Mouse (Mus musculus) olfactory bulb, adult 2 months (tissue): Measurements from ENCODE around the gene Dzip1.

Source experiments
- CTCF ChIP-seq: fragments of 200-500 bp; IDR thresholded peaks from 2 replicates; pipeline ENCODE4 v1.5.1; 2012; ENCODE audit warnings: low read depth, mild to moderate bottlenecking, low read length, moderate library complexity; ENCODE audit not compliant: insufficient read depth
- POLR2A ChIP-seq: fragments of 200-500 bp; IDR thresholded peaks from 2 replicates; pipeline ENCODE4 v1.6.1; 2012; ENCODE audit warnings: mild to moderate bottlenecking, low read depth, low read length, moderate library complexity; ENCODE audit not compliant: insufficient read depth

DNA sequence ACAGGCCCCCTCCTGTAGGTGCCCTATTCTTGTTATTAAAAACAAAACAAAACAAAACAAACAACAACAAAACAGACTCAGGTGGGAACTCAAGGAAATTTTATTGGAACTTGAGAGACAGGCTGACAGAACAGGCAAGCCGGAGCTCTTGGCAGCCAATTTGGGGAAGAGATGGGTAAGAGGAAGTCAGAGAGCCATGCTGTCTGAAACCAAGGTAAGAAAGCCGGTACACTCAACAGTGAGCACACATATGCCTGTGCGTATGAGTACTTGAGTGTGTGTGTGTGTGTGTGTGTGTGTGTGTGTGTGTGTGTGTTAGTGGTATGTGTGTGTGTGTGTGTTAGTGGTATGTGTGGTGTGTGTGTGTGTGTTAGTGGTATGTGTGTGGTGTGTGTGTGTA is 82.9 kb downstream of the Dzip1 start:
- TF ChIP-seq CTCF (no peak), POLR2A (no peak)
